ENCODE assay signal across 15 mouse cellular contexts in the genomic region with DNA sequence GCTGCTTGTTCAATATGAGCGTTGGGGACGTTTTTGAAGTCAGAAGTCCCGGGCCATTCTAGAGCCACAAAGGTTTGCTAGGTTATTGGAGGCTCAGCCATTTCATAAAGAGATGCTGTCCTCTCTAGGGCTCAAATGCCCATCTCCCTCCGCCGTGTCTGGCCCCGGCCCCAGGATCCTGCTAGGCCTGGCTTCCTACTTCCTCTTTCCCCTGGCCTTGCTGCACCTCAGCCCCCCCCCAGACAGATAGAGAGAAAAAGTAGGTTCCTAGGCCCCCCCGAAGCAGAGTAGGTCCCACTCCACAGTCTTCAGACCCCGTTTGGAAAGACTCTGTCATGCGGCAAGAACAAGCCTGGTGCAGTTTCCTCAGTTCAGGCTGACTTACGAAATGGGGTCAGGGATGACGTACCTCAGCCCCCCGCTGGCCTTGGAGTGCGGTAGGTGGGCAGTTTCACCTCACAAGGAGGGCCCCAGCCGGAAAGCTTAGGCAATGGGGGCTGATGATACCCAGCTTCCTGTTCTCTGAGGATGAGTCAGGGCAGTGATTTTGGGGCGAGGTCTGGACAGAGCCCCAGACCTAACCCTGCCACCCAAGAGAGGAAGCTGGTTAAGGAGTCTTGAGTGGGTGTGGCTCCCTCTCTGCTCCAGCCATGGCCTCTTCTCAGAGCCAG. TPM values are rescaled to one million over a fixed set of nuclear protein-coding genes. Genes with fewer than 3 reads are reported as not detected.
DNase-seq lines count a peak whose midpoint lies in the region; ATAC-seq and TF ChIP-seq lines count a peak whose summit lies in the region.
"Had no signal": no experiment of that assay in that cellular context is flagged by ENCODE, and none has a peak within 500 bp of the region (broad histone marks: within the 10 kb centered on the region; RNA-seq: fewer than 3 reads in every experiment).

No protein-coding gene starts in this region.

- 80% methylated on average over 15 of the region's 15 CpGs for WGBS in heart, embryonic 10.5 days

- no peak for TF ChIP-seq CTCF in G1E (IDR thresholded peaks at IDR 0.05; ENCODE audit: low read depth, low read length)

- no peaks in the 10 kb centered on the region for H3K36me3 ChIP-seq in heart, embryonic 10.5 days
- H3K36me3 ChIP-seq in G1E (replicated peaks), result no peaks in the 10 kb centered on the region
- H3K36me3 ChIP-seq: embryonic facial prominence, embryonic 15.5 days had no signal

- H3K27ac ChIP-seq in heart, embryonic 10.5 days, result peak overlapping the region; percentile 66; the same call in 1 of the 2 replicates
- H3K27ac ChIP-seq: embryonic facial prominence, embryonic 15.5 days had no signal

- no peak for DNase-seq in heart, embryonic 10.5 days (ENCODE audit: low spot score)
- no peak for DNase-seq in heart, adult 9 months (ENCODE audit: low spot score in 2 of 2)
- DNase-seq in 416B (ENCODE audit: low read depth), result peak; percentile 97
- DNase-seq in G1E (ENCODE audit: low spot score), result peak; percentile 16
- DNase-seq in lung, postnatal 14 days, result peak; percentile 33
- no peak for DNase-seq in thymus, postnatal 14 days
- no peak for DNase-seq in kidney, postnatal 14 days
- DNase-seq in embryo, embryonic 9.5 days (ENCODE audit: extremely low spot score), result no peak
- DNase-seq: cerebellum, adult 2 months; right cerebral cortex, postnatal 25 days; thymus, adult 18-20 months had no signal

- peaks cover 32% of the 10 kb centered on the region for H3K4me1 ChIP-seq in heart, embryonic 10.5 days
- peaks cover 57% of the 10 kb centered on the region for H3K4me1 ChIP-seq in G1E (ENCODE audit: insufficient read depth, low read depth, low read length)

- no peak overlapping the region for H3K4me3 ChIP-seq in heart, embryonic 10.5 days
- H3K4me3 ChIP-seq in G1E (ENCODE audit: low read depth, low read length), result no peak overlapping the region
- H3K4me3 ChIP-seq: embryonic facial prominence, embryonic 15.5 days had no signal

- no peak for ATAC-seq in G1E (ENCODE audit: extremely low read depth, insufficient number of reproducible peaks, low FRiP score, poor library complexity, severe bottlenecking)
- ATAC-seq: inflammation-experienced regulatory T-cells, adult 6 months had no signal

- H3K27me3 ChIP-seq in heart, embryonic 10.5 days (ENCODE audit: insufficient read depth, poor library complexity, severe bottlenecking), result peaks cover 80% of the 10 kb centered on the region
- peaks cover 46% of the 10 kb centered on the region for H3K27me3 ChIP-seq in G1E (ENCODE audit: insufficient read depth, low read length)

- H3K9me3 ChIP-seq in heart, embryonic 10.5 days, result no peaks in the 10 kb centered on the region
- no peaks in the 10 kb centered on the region for H3K9me3 ChIP-seq in G1E (replicated peaks)
- H3K9me3 ChIP-seq: embryonic facial prominence, embryonic 15.5 days had no signal

RNA-seq across cellular contexts. Expression of a gene that starts 7.0 kb away (rescaled TPM):
- polyA plus RNA-seq in heart, embryonic 10.5 days (2016; fragmentation: Nextera tagmentation; extraction: Ambion mirVana), result 0.92 and 1.2 TPM in 2 replicates
- 2.7 TPM in 1 of 2 replicates, not detected in the other for total RNA-seq in G1E (2014; fragmentation: Nextera tagmentation)
- total RNA-seq in G1E (2017), result 0.23 TPM in 1 of 2 replicates, not detected in the other
- polyA plus RNA-seq in G1E (2012), result 0.02 and 0.07 TPM in 2 replicates

RNA-seq across cellular contexts. Expression of a gene that starts 30.4 kb away (rescaled TPM):
- polyA plus RNA-seq in heart, embryonic 10.5 days (2016; fragmentation: Nextera tagmentation; extraction: Ambion mirVana), result 0.35 TPM in 1 of 2 replicates, not detected in the other
- total RNA-seq in G1E (2014; fragmentation: Nextera tagmentation), result not detected in 2 replicates
- not detected in 2 replicates for total RNA-seq in G1E (2017)
- not detected in 2 replicates for polyA plus RNA-seq in G1E (2012)
- total RNA-seq: megakaryocyte-erythroid progenitor cell, adult 5-6 weeks had no signal
- polyA plus RNA-seq: inflammation-experienced regulatory T-cells, adult 6 months had no signal

RNA-seq across cellular contexts. Expression of a gene that starts 40.3 kb away (rescaled TPM):
- polyA plus RNA-seq in heart, embryonic 10.5 days (2016; fragmentation: Nextera tagmentation; extraction: Ambion mirVana), result not detected in 2 replicates
- total RNA-seq in G1E (2014; fragmentation: Nextera tagmentation), result not detected in 2 replicates
- 0.16 TPM in 1 of 2 replicates, not detected in the other for total RNA-seq in G1E (2017)
- polyA plus RNA-seq in G1E (2012), result not detected in 2 replicates
- total RNA-seq: adrenal gland, adult 18-20 months; megakaryocyte-erythroid progenitor cell, adult 5-6 weeks had no signal
- polyA plus RNA-seq: embryonic facial prominence, embryonic 15.5 days; inflammation-experienced regulatory T-cells, adult 6 months had no signal

RNA-seq across cellular contexts. Expression of a gene that starts 45.7 kb away (rescaled TPM):
- 6.5 and 7.9 TPM in 2 replicates for polyA plus RNA-seq in heart, embryonic 10.5 days (2016; fragmentation: Nextera tagmentation; extraction: Ambion mirVana)
- 6.1 and 12.7 TPM in 2 replicates for total RNA-seq in G1E (2014; fragmentation: Nextera tagmentation)
- total RNA-seq in G1E (2017), result 8.6 and 9.0 TPM in 2 replicates
- 11.7 and 13.7 TPM in 2 replicates for polyA plus RNA-seq in G1E (2012)

Comparison
In these comparisons a context has a peak if more than half of its experiments do, and no peak if none do; other contexts are left out.
1. DNase-seq: peak in 416B (single experiment), G1E (single experiment) and lung, postnatal 14 days (single experiment); none in heart, embryonic 10.5 days (single experiment), heart, adult 9 months (0 of 2), thymus, postnatal 14 days (single experiment), kidney, postnatal 14 days (single experiment) and embryo, embryonic 9.5 days (single experiment).